Mouse (Mus musculus): Measurements from ENCODE around the gene Cnot6l. TPM values are rescaled to one million over a fixed set of nuclear protein-coding genes. Genes with fewer than 3 reads are reported as not detected.

The Cnot6l gene
- polyA plus RNA-seq, 1 experiment from 2014 or later: 20.0 TPM

GRCm38 (mm10) chr5:96160467-96161262 lies 3.3 kb downstream of the Cnot6l start:
- H3K27me3 ChIP-seq: no peaks in the 10 kb centered on the region
- no peak for ATAC-seq (ENCODE audit: insufficient number of reproducible peaks, insufficient read depth, low FRiP score, low TSS enrichment)
- no peaks in the 10 kb centered on the region for H3K9me3 ChIP-seq
- peaks cover 20% of the 10 kb centered on the region for H3K4me1 ChIP-seq
- H3K9ac ChIP-seq: peak overlapping the region; percentile 99
- peak overlapping the region; percentile 94 for H3K4me3 ChIP-seq
- H3K27ac ChIP-seq: peak overlapping the region; percentile 99
- H3K36me3 ChIP-seq: no peaks in the 10 kb centered on the region
- peak overlapping the region; percentile 71 for H3K4me2 ChIP-seq (replicated peaks)
- under 1% methylated on average over 50 of the region's 50 CpGs for WGBS

- WGBS: 87% methylated on average over 2 of the region's 2 CpGs
- no peaks in the 10 kb centered on the region for H3K4me1 ChIP-seq
- H3K4me2 ChIP-seq (replicated peaks): no peak overlapping the region
- no peak overlapping the region for H3K9ac ChIP-seq
- no peak for ATAC-seq (ENCODE audit: insufficient number of reproducible peaks, insufficient read depth, low FRiP score, low TSS enrichment)
- no peaks in the 10 kb centered on the region for H3K27me3 ChIP-seq
- H3K9me3 ChIP-seq: no peaks in the 10 kb centered on the region
- no peak overlapping the region for H3K4me3 ChIP-seq
- H3K36me3 ChIP-seq: no peaks in the 10 kb centered on the region
- no peak overlapping the region for H3K27ac ChIP-seq
Observed at GRCm38 (mm10) chr5:96142351-96142750, 21.6 kb downstream of the Cnot6l start.

GRCm38 (mm10) chr5:96130683-96131082 lies 33.3 kb downstream of the Cnot6l start:
- Histone ChIP-seq H3K4me2 (replicated peaks) (no peak overlapping the region), H3K9ac (no peak overlapping the region), H3K27ac (no peak overlapping the region), H3K9me3 (no peaks in the 10 kb centered on the region), H3K4me3 (no peak overlapping the region), H3K4me1 (no peaks in the 10 kb centered on the region), H3K36me3 (peaks cover 8% of the 10 kb centered on the region; the same call in 1 of the 2 replicates), H3K27me3 (no peaks in the 10 kb centered on the region)
- WGBS: 91% methylated on average over 2 of the region's 2 CpGs
- ATAC-seq (ENCODE audit: insufficient number of reproducible peaks, insufficient read depth, low FRiP score, low TSS enrichment): no peak

GRCm38 (mm10) chr5:96126856-96127255 lies 37.1 kb downstream of the Cnot6l start:
- H3K27ac ChIP-seq: no peak overlapping the region
- H3K27me3 ChIP-seq: no peaks in the 10 kb centered on the region
- no peak for ATAC-seq (ENCODE audit: insufficient number of reproducible peaks, insufficient read depth, low FRiP score, low TSS enrichment)
- H3K4me3 ChIP-seq: no peak overlapping the region
- no peaks in the 10 kb centered on the region for H3K9me3 ChIP-seq
- H3K36me3 ChIP-seq: peaks cover 8% of the 10 kb centered on the region; the same call in 1 of the 2 replicates
- no peak overlapping the region for H3K4me2 ChIP-seq (replicated peaks)
- H3K9ac ChIP-seq: no peak overlapping the region
- WGBS: 97% methylated on average over 1 of the region's 1 CpGs
- H3K4me1 ChIP-seq: no peaks in the 10 kb centered on the region

- Histone ChIP-seq H3K4me1 (no peaks in the 10 kb centered on the region), H3K4me2 (replicated peaks) (no peak overlapping the region), H3K9ac (no peak overlapping the region), H3K4me3 (no peak overlapping the region), H3K36me3 (no peaks in the 10 kb centered on the region), H3K9me3 (no peaks in the 10 kb centered on the region), H3K27me3 (no peaks in the 10 kb centered on the region), H3K27ac (no peak overlapping the region)
- no peak for ATAC-seq (ENCODE audit: insufficient number of reproducible peaks, insufficient read depth, low FRiP score, low TSS enrichment)
- WGBS: 84% methylated on average over 3 of the region's 3 CpGs
Observed at GRCm38 (mm10) chr5:96114943-96115342, 49.0 kb downstream of the Cnot6l start.

GRCm38 (mm10) chr5:96104644-96105043 lies 59.3 kb downstream of the Cnot6l start:
- Histone ChIP-seq H3K27me3 (no peaks in the 10 kb centered on the region), H3K27ac (no peak overlapping the region), H3K4me1 (no peaks in the 10 kb centered on the region), H3K36me3 (peaks cover 6% of the 10 kb centered on the region; the same call in 1 of the 2 replicates), H3K4me2 (replicated peaks) (no peak overlapping the region), H3K9ac (no peak overlapping the region), H3K4me3 (no peak overlapping the region), H3K9me3 (no peaks in the 10 kb centered on the region)
- WGBS: 95% methylated on average over 1 of the region's 1 CpGs
- ATAC-seq (ENCODE audit: insufficient number of reproducible peaks, insufficient read depth, low FRiP score, low TSS enrichment): no peak

GRCm38 (mm10) chr5:96091468-96091867 lies 72.5 kb downstream of the Cnot6l start:
- Histone ChIP-seq H3K36me3 (peaks cover 7% of the 10 kb centered on the region), H3K4me2 (replicated peaks) (no peak overlapping the region), H3K27me3 (no peaks in the 10 kb centered on the region), H3K27ac (no peak overlapping the region), H3K4me1 (no peaks in the 10 kb centered on the region), H3K4me3 (no peak overlapping the region), H3K9ac (no peak overlapping the region), H3K9me3 (no peaks in the 10 kb centered on the region)
- ATAC-seq (ENCODE audit: insufficient number of reproducible peaks, insufficient read depth, low FRiP score, low TSS enrichment): no peak
- 90% methylated on average over 2 of the region's 2 CpGs for WGBS

GRCm38 (mm10) chr5:96085324-96085723 lies 78.6 kb downstream of the Cnot6l start:
- Histone ChIP-seq H3K4me1 (no peaks in the 10 kb centered on the region), H3K4me3 (no peak overlapping the region), H3K27me3 (no peaks in the 10 kb centered on the region), H3K4me2 (replicated peaks) (no peak overlapping the region), H3K9ac (no peak overlapping the region), H3K27ac (no peak overlapping the region), H3K36me3 (peaks cover 12% of the 10 kb centered on the region), H3K9me3 (no peaks in the 10 kb centered on the region)
- no peak for ATAC-seq (ENCODE audit: insufficient number of reproducible peaks, insufficient read depth, low FRiP score, low TSS enrichment)

- no peak overlapping the region for H3K4me2 ChIP-seq (replicated peaks)
- no peaks in the 10 kb centered on the region for H3K9me3 ChIP-seq
- no peaks in the 10 kb centered on the region for H3K27me3 ChIP-seq
- no peak overlapping the region for H3K4me3 ChIP-seq
- ATAC-seq (ENCODE audit: insufficient number of reproducible peaks, insufficient read depth, low FRiP score, low TSS enrichment): no peak
- H3K9ac ChIP-seq: no peak overlapping the region
- whole genome bisulfite sequencing: 95% methylated on average over 1 of the region's 1 CpGs
- no peak overlapping the region for H3K27ac ChIP-seq
- H3K36me3 ChIP-seq: peaks cover 23% of the 10 kb centered on the region
- no peaks in the 10 kb centered on the region for H3K4me1 ChIP-seq
Observed at GRCm38 (mm10) chr5:96079026-96079425, 84.9 kb downstream of the Cnot6l start.

GRCm38 (mm10) chr5:96065591-96065990 lies 98.4 kb downstream of the Cnot6l start:
- H3K9ac ChIP-seq: no peak overlapping the region
- H3K4me3 ChIP-seq: no peak overlapping the region
- H3K4me1 ChIP-seq: no peaks in the 10 kb centered on the region
- no peaks in the 10 kb centered on the region for H3K36me3 ChIP-seq
- ATAC-seq (ENCODE audit: insufficient number of reproducible peaks, insufficient read depth, low FRiP score, low TSS enrichment): no peak
- no peaks in the 10 kb centered on the region for H3K9me3 ChIP-seq
- no peaks in the 10 kb centered on the region for H3K27me3 ChIP-seq
- no peak overlapping the region for H3K4me2 ChIP-seq (replicated peaks)
- no peak overlapping the region for H3K27ac ChIP-seq

- no peaks in the 10 kb centered on the region for H3K4me1 ChIP-seq
- no peak overlapping the region for H3K27ac ChIP-seq
- 89% methylated on average over 3 of the region's 3 CpGs for WGBS
- H3K36me3 ChIP-seq: no peaks in the 10 kb centered on the region
- no peak overlapping the region for H3K4me2 ChIP-seq (replicated peaks)
- no peaks in the 10 kb centered on the region for H3K9me3 ChIP-seq
- H3K27me3 ChIP-seq: no peaks in the 10 kb centered on the region
- H3K4me3 ChIP-seq: no peak overlapping the region
- ATAC-seq (ENCODE audit: insufficient number of reproducible peaks, insufficient read depth, low FRiP score, low TSS enrichment): no peak; the same call in 1 of the 2 replicates
- no peak overlapping the region for H3K9ac ChIP-seq
Observed at GRCm38 (mm10) chr5:96042492-96042891, 121.5 kb downstream of the Cnot6l start.

- no peak overlapping the region for H3K4me2 ChIP-seq (replicated peaks)
- H3K27me3 ChIP-seq: no peaks in the 10 kb centered on the region
- ATAC-seq (ENCODE audit: insufficient number of reproducible peaks, insufficient read depth, low FRiP score, low TSS enrichment): no peak
- WGBS: 53% methylated on average over 7 of the region's 7 CpGs
- no peaks in the 10 kb centered on the region for H3K9me3 ChIP-seq
- no peak overlapping the region for H3K27ac ChIP-seq
- H3K4me3 ChIP-seq: no peak overlapping the region
- H3K9ac ChIP-seq: no peak overlapping the region
- H3K36me3 ChIP-seq: no peaks in the 10 kb centered on the region
- no peaks in the 10 kb centered on the region for H3K4me1 ChIP-seq
Observed at GRCm38 (mm10) chr5:96041507-96042104, 122.4 kb downstream of the Cnot6l start.

All from embryonic facial prominence, embryonic 12.5 days (tissue).